ENCODE assay signal across 8 mouse cellular contexts in the genomic region with DNA sequence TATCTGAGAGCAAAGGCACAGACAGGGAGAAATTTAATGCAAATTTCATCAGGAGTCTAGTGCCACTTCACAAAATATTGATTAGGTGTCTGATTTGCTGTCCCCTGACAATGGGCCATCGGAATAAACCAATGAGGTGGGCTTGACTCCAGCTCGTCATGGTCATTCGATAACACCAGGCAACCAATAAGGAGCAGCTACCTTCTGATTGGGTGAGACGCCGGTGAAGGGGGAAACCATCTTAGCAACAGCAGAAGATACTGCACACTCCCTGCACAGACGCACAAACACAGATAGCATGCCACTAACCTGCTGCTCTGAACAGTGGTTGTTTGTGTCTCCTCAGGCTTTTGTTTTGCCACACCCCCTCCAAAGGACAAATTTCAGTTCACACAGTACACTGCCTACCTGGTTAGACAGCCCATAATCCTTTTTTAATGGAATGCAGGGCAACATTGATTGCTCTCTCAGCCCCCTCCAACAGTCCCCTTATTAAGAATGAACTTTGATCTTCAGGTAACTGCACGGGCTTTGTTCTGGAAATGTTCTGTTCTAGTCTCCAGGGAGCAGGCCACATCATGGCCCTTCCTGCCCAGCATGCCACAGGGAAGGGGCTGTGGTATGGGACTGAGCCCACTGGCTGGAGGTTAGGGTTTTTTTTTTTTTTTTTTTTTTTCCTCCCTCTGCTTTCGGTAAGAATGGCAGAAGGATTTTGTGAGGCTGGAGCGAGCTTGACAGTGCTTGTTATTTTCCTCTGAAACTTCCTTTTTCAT.
DNase-seq lines count a peak whose midpoint lies in the region; ATAC-seq and TF ChIP-seq lines count a peak whose summit lies in the region.

No protein-coding gene starts in this region.

- WGBS in heart, embryonic 11.5 days (ENCODE audit: insufficient replicate concordance): 67% methylated on average over 9 of the region's 9 CpGs
- WGBS in embryonic facial prominence, embryonic 14.5 days: 52% methylated on average over 9 of the region's 9 CpGs
- WGBS in hindbrain, postnatal 0 days: 17% methylated on average over 9 of the region's 9 CpGs
- 51% methylated on average over 9 of the region's 9 CpGs for WGBS in limb, embryonic 14.5 days
- WGBS in stomach, embryonic 16.5 days: 58% methylated on average over 9 of the region's 9 CpGs

- H3K36me3 ChIP-seq in heart, embryonic 11.5 days (ENCODE audit: control insufficient read depth, insufficient read depth, low read length): no peaks in the 10 kb centered on the region
- H3K36me3 ChIP-seq in embryonic facial prominence, embryonic 14.5 days (ENCODE audit: control insufficient read depth, insufficient read depth, low read length): no peaks in the 10 kb centered on the region
- no peaks in the 10 kb centered on the region for H3K36me3 ChIP-seq in hindbrain, postnatal 0 days (ENCODE audit: insufficient read depth, low read length)
- H3K36me3 ChIP-seq in limb, embryonic 14.5 days (ENCODE audit: control insufficient read depth, insufficient read depth, low read length): no peaks in the 10 kb centered on the region
- no peaks in the 10 kb centered on the region for H3K36me3 ChIP-seq in stomach, embryonic 16.5 days (ENCODE audit: control insufficient read depth, insufficient read depth, low read length)

- no peak for ATAC-seq in heart, embryonic 11.5 days (replicated peaks; ENCODE audit: insufficient number of reproducible peaks, low FRiP score, low TSS enrichment)
- peak; percentile 53; the same call in 1 of the 2 replicates for ATAC-seq in embryonic facial prominence, embryonic 14.5 days (ENCODE audit: low read depth)
- peak; percentile 96 for ATAC-seq in hindbrain, postnatal 0 days
- no peak for ATAC-seq in limb, embryonic 14.5 days (ENCODE audit: low FRiP score, low read depth)
- peak; percentile 40; the same call in 1 of the 2 replicates for ATAC-seq in stomach, embryonic 16.5 days (ENCODE audit: insufficient read depth, low FRiP score)

- no peaks in the 10 kb centered on the region for H3K27me3 ChIP-seq in heart, embryonic 11.5 days (ENCODE audit: control insufficient read depth, insufficient read depth, low read length)
- H3K27me3 ChIP-seq in embryonic facial prominence, embryonic 14.5 days (replicated peaks; ENCODE audit: control insufficient read depth, insufficient read depth, low read length): no peaks in the 10 kb centered on the region
- no peaks in the 10 kb centered on the region for H3K27me3 ChIP-seq in hindbrain, postnatal 0 days (ENCODE audit: insufficient read depth, low read length)
- no peaks in the 10 kb centered on the region for H3K27me3 ChIP-seq in limb, embryonic 14.5 days (ENCODE audit: control insufficient read depth, insufficient read depth, low read length)
- H3K27me3 ChIP-seq in stomach, embryonic 16.5 days (ENCODE audit: control insufficient read depth, insufficient read depth, low read length): no peaks in the 10 kb centered on the region

- no peak overlapping the region for H3K9ac ChIP-seq in heart, embryonic 11.5 days (ENCODE audit: low read depth, low read length)
- H3K9ac ChIP-seq in embryonic facial prominence, embryonic 14.5 days (ENCODE audit: low read depth, low read length): peak overlapping the region; percentile 30; the same call in 1 of the 2 replicates
- peak overlapping the region; percentile 38 for H3K9ac ChIP-seq in hindbrain, postnatal 0 days (replicated peaks; ENCODE audit: low read length)
- H3K9ac ChIP-seq in limb, embryonic 14.5 days (ENCODE audit: low read depth, low read length, severe bottlenecking): no peak overlapping the region
- H3K9ac ChIP-seq in stomach, embryonic 16.5 days (ENCODE audit: low read length): peak overlapping the region; percentile 51; the same call in 1 of the 2 replicates

- no peak overlapping the region for H3K4me3 ChIP-seq in heart, embryonic 11.5 days (ENCODE audit: low read depth, low read length)
- no peak overlapping the region for H3K4me3 ChIP-seq in embryonic facial prominence, embryonic 14.5 days (ENCODE audit: low read depth, low read length)
- no peak overlapping the region for H3K4me3 ChIP-seq in hindbrain, postnatal 0 days (ENCODE audit: low read length)
- no peak overlapping the region for H3K4me3 ChIP-seq in limb, embryonic 14.5 days (replicated peaks; ENCODE audit: low read length)
- H3K4me3 ChIP-seq in stomach, embryonic 16.5 days (replicated peaks; ENCODE audit: low read length): no peak overlapping the region

- H3K4me2 ChIP-seq in heart, embryonic 11.5 days: no peak overlapping the region
- peak overlapping the region; percentile 46 for H3K4me2 ChIP-seq in embryonic facial prominence, embryonic 14.5 days (ENCODE audit: low read depth, low read length)
- H3K4me2 ChIP-seq in hindbrain, postnatal 0 days (ENCODE audit: low read depth, low read length): peak overlapping the region; percentile 43
- H3K4me2 ChIP-seq in limb, embryonic 14.5 days (replicated peaks; ENCODE audit: low read depth, low read length, severe bottlenecking): no peak overlapping the region; the same call in 1 of the 2 replicates
- no peak overlapping the region for H3K4me2 ChIP-seq in stomach, embryonic 16.5 days (ENCODE audit: low read depth, low read length)

- peaks cover 20% of the 10 kb centered on the region for H3K4me1 ChIP-seq in heart, embryonic 11.5 days (ENCODE audit: control insufficient read depth, insufficient read depth, low read length)
- H3K4me1 ChIP-seq in embryonic facial prominence, embryonic 14.5 days (ENCODE audit: control insufficient read depth, insufficient read depth, low read length): peaks cover 27% of the 10 kb centered on the region
- peaks cover 26% of the 10 kb centered on the region for H3K4me1 ChIP-seq in hindbrain, postnatal 0 days (ENCODE audit: insufficient read depth, low read length)
- H3K4me1 ChIP-seq in limb, embryonic 14.5 days (ENCODE audit: control insufficient read depth, insufficient read depth, low read length): peaks cover 35% of the 10 kb centered on the region
- peaks cover 8% of the 10 kb centered on the region for H3K4me1 ChIP-seq in stomach, embryonic 16.5 days (ENCODE audit: control insufficient read depth, insufficient read depth, low read length)

- no peak for TF ChIP-seq CTCF in hindbrain, postnatal 0 days (IDR thresholded peaks at IDR 0.05; ENCODE audit: low read depth)

- no peak for DNase-seq in heart, adult 8-10 months (ENCODE audit: low spot score)
- no peak for DNase-seq in embryonic facial prominence, embryonic 14.5 days (ENCODE audit: low spot score)
- peak; percentile 93 for DNase-seq in hindbrain, postnatal 0 days (ENCODE audit: low spot score)
- DNase-seq in limb, embryonic 14.5 days (ENCODE audit: low spot score): no peak
- no peak for DNase-seq in adrenal gland, adult 18-20 months (ENCODE audit: low spot score in 2 of 2)
- DNase-seq in thymus, postnatal 14 days: no peak

- peak overlapping the region; percentile 85 for H3K27ac ChIP-seq in heart, embryonic 11.5 days (ENCODE audit: low read depth, low read length)
- peak overlapping the region; percentile 90 for H3K27ac ChIP-seq in embryonic facial prominence, embryonic 14.5 days (replicated peaks; ENCODE audit: low read depth, low read length)
- peak overlapping the region; percentile 97 for H3K27ac ChIP-seq in hindbrain, postnatal 0 days
- peak overlapping the region; percentile 90 for H3K27ac ChIP-seq in limb, embryonic 14.5 days (replicated peaks; ENCODE audit: low read depth, low read length)
- peak overlapping the region; percentile 91 for H3K27ac ChIP-seq in stomach, embryonic 16.5 days (ENCODE audit: low read length)

- H3K9me3 ChIP-seq in heart, embryonic 11.5 days (replicated peaks; ENCODE audit: control insufficient read depth, low read length): no peaks in the 10 kb centered on the region
- no peaks in the 10 kb centered on the region for H3K9me3 ChIP-seq in embryonic facial prominence, embryonic 14.5 days (ENCODE audit: control insufficient read depth, low read length)
- H3K9me3 ChIP-seq in hindbrain, postnatal 0 days (ENCODE audit: low read length): no peaks in the 10 kb centered on the region
- no peaks in the 10 kb centered on the region for H3K9me3 ChIP-seq in limb, embryonic 14.5 days (ENCODE audit: control insufficient read depth, low read length)
- no peaks in the 10 kb centered on the region for H3K9me3 ChIP-seq in stomach, embryonic 16.5 days (replicated peaks; ENCODE audit: control insufficient read depth, low read length)

- TF ChIP-seq POLR2A in limb, embryonic 14.5 days (IDR thresholded peaks at IDR 0.05; ENCODE audit: borderline replicate concordance, extremely low read depth, insufficient read depth, insufficient read length): no peak

Comparison
In these comparisons a context has a peak if more than half of its experiments do, and no peak if none do; other contexts are left out.
1. ATAC-seq: peak in embryonic facial prominence, embryonic 14.5 days (single experiment), hindbrain, postnatal 0 days (single experiment) and stomach, embryonic 16.5 days (single experiment); none in heart, embryonic 11.5 days (single experiment) and limb, embryonic 14.5 days (single experiment).
2. H3K4me2 ChIP-seq: peak in embryonic facial prominence, embryonic 14.5 days (single experiment) and hindbrain, postnatal 0 days (single experiment); none in heart, embryonic 11.5 days (single experiment), limb, embryonic 14.5 days (single experiment) and stomach, embryonic 16.5 days (single experiment).
3. H3K9ac ChIP-seq: peak in embryonic facial prominence, embryonic 14.5 days (single experiment), hindbrain, postnatal 0 days (single experiment) and stomach, embryonic 16.5 days (single experiment); none in heart, embryonic 11.5 days (single experiment) and limb, embryonic 14.5 days (single experiment).
4. Peak in every context shown above with its lines, with median percentiles within 50 percentile points of each other: H3K27ac ChIP-seq.